Mouse (Mus musculus): ENCODE measurements at regions not wholly inside any gene's neighbourhood (a gene's known extent, or its start where the extent isn't known, plus 50 kb on each side); places are given as distances from the start of the nearest gene placed in this dataset.

DNA sequence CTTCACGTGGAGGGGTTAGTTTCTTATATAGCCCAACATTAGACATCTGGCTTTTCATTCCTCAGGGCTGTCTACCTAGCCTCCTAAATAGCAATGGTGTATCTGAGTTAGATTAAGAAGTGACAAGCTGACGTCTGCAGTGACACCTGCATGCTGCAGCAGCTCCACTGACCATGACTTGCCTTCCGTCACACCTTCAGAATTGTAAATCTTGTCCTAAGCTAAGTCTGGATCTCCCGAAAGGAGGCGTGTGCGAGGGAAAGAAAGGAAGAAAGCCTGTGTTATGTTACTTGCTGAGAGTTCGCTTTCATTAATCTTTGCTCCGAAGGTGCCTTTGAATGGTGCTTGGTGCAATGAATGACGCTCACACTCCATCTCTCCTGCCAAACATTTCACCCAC is 151.4 kb upstream of the Spats2l start:
- no peaks in the 10 kb centered on the region for H3K27me3 ChIP-seq (ENCODE audit: control insufficient read depth, insufficient read depth, low read length)
- ATAC-seq (replicated peaks; ENCODE audit: insufficient number of reproducible peaks, low FRiP score, low TSS enrichment, low read depth) (no peak), DNase-seq (ENCODE audit: low spot score) (no peak)
- H3K36me3 ChIP-seq (replicated peaks; ENCODE audit: control insufficient read depth, insufficient read depth, low read depth, low read length), result no peaks in the 10 kb centered on the region
- 84% methylated on average over 9 of the region's 9 CpGs for WGBS
- no peak overlapping the region for H3K9ac ChIP-seq (replicated peaks; ENCODE audit: low read length)
- H3K27ac ChIP-seq (replicated peaks; ENCODE audit: low read depth, low read length), result no peak overlapping the region
- H3K4me1 ChIP-seq (ENCODE audit: control insufficient read depth, insufficient read depth, low read length), result no peaks in the 10 kb centered on the region
- no peak overlapping the region for H3K4me3 ChIP-seq (ENCODE audit: low read depth, low read length)
- no peaks in the 10 kb centered on the region for H3K9me3 ChIP-seq (replicated peaks; ENCODE audit: control insufficient read depth, low read length)
- H3K4me2 ChIP-seq (ENCODE audit: low read depth, low read length), result no peak overlapping the region

DNA sequence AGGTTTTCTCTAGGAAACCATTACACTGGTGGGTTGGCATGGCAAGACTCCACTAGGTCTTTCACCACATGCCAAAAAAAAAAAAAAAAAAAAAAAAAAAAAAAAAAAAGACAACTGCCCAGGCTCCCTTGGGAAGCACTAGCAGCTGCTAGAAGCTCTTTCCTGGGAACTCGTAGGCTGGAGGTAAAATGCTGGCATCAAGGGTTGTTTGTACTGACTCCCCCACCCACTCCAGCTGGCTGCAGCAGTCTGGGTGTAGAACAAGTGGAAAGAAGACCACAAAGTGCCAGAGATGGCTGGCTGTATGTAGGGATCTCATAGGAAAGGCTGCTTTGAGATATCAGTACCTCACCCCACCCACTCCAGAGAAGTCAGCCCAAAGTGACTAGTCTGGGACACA is 140.0 kb upstream of the Spats2l start:
- H3K27ac ChIP-seq (replicated peaks; ENCODE audit: low read depth, low read length), result no peak overlapping the region
- H3K4me3 ChIP-seq (ENCODE audit: low read depth, low read length), result no peak overlapping the region
- no peak for ATAC-seq (replicated peaks; ENCODE audit: insufficient number of reproducible peaks, low FRiP score, low TSS enrichment, low read depth)
- DNase-seq (ENCODE audit: low spot score), result no peak
- H3K36me3 ChIP-seq (replicated peaks; ENCODE audit: control insufficient read depth, insufficient read depth, low read depth, low read length), result no peaks in the 10 kb centered on the region
- H3K4me2 ChIP-seq (ENCODE audit: low read depth, low read length), result no peak overlapping the region
- no peaks in the 10 kb centered on the region for H3K4me1 ChIP-seq (ENCODE audit: control insufficient read depth, insufficient read depth, low read length)
- 67% methylated on average over 1 of the region's 1 CpGs for WGBS
- no peaks in the 10 kb centered on the region for H3K9me3 ChIP-seq (replicated peaks; ENCODE audit: control insufficient read depth, low read length)
- no peaks in the 10 kb centered on the region for H3K27me3 ChIP-seq (ENCODE audit: control insufficient read depth, insufficient read depth, low read length)
- H3K9ac ChIP-seq (replicated peaks; ENCODE audit: low read length), result no peak overlapping the region

DNA sequence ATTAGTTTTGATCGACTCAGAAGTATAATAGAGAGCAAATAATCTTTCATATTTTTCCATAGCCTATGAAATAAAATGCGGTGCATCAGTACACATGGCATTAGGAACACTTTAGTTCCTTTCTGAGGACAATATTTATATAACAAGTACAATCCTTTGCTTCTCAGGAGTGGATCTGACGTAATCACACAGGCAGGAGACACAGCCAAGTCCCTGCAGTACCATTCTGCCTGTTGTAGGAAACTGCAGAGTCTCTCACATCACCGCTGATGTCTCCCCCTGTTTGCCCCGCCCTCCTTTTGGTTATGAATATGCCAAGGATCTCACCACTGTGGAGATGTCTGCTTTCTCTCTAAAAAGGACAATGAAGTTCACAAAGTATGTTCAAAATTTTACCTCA is 131.8 kb upstream of the Spats2l start:
- Histone ChIP-seq H3K27me3 (ENCODE audit: control insufficient read depth, insufficient read depth, low read length) (no peaks in the 10 kb centered on the region), H3K4me1 (ENCODE audit: control insufficient read depth, insufficient read depth, low read length) (no peaks in the 10 kb centered on the region), H3K36me3 (replicated peaks; ENCODE audit: control insufficient read depth, insufficient read depth, low read depth, low read length) (no peaks in the 10 kb centered on the region), H3K27ac (replicated peaks; ENCODE audit: low read depth, low read length) (no peak overlapping the region), H3K4me3 (ENCODE audit: low read depth, low read length) (no peak overlapping the region), H3K4me2 (ENCODE audit: low read depth, low read length) (no peak overlapping the region), H3K9me3 (replicated peaks; ENCODE audit: control insufficient read depth, low read length) (no peaks in the 10 kb centered on the region), H3K9ac (replicated peaks; ENCODE audit: low read length) (no peak overlapping the region)
- no peak for ATAC-seq (replicated peaks; ENCODE audit: insufficient number of reproducible peaks, low FRiP score, low TSS enrichment, low read depth)
- 84% methylated on average over 5 of the region's 5 CpGs for WGBS
- DNase-seq (ENCODE audit: low spot score), result no peak

DNA sequence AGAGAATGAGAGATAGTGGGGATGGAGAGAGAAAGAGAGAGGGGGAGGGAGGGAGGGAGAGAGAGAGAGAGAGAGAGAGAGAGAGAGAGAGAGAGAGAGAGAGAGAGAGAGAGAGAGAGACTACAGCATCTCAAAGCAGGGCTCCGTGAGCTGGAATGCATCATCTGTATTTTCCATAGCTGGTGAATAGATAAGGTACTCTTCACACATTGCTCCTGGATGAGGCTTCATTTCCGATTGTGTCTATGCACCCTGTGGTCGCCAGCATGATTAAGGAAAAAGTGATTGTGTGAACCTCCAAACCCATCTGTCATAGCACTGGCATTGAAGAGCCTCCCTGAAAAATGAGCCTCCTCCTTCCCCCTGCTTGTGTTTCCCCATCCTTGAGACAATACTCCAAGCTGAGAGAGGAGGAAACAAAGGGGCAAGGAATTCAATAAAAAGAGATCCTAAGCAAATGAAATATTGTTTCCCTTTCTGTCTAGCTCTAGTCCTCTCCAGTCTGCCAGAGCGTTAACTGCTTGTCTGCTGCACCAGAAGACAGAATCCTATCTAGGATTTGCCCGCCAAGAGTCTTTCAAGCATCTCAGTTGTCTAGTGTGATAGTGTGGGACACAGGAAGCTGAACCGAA is 130.4 kb upstream of the Spats2l start:
- no peak for ATAC-seq (replicated peaks; ENCODE audit: insufficient number of reproducible peaks, low FRiP score, low TSS enrichment, low read depth)
- H3K27ac ChIP-seq (replicated peaks; ENCODE audit: low read depth, low read length), result no peak overlapping the region
- DNase-seq (ENCODE audit: low spot score), result no peak
- H3K9me3 ChIP-seq (replicated peaks; ENCODE audit: control insufficient read depth, low read length), result no peaks in the 10 kb centered on the region
- no peaks in the 10 kb centered on the region for H3K27me3 ChIP-seq (ENCODE audit: control insufficient read depth, insufficient read depth, low read length)
- 69% methylated on average over 6 of the region's 6 CpGs for WGBS
- H3K9ac ChIP-seq (replicated peaks; ENCODE audit: low read length), result no peak overlapping the region
- H3K4me3 ChIP-seq (ENCODE audit: low read depth, low read length), result no peak overlapping the region
- no peaks in the 10 kb centered on the region for H3K4me1 ChIP-seq (ENCODE audit: control insufficient read depth, insufficient read depth, low read length)
- no peaks in the 10 kb centered on the region for H3K36me3 ChIP-seq (replicated peaks; ENCODE audit: control insufficient read depth, insufficient read depth, low read depth, low read length)
- H3K4me2 ChIP-seq (ENCODE audit: low read depth, low read length), result no peak overlapping the region

DNA sequence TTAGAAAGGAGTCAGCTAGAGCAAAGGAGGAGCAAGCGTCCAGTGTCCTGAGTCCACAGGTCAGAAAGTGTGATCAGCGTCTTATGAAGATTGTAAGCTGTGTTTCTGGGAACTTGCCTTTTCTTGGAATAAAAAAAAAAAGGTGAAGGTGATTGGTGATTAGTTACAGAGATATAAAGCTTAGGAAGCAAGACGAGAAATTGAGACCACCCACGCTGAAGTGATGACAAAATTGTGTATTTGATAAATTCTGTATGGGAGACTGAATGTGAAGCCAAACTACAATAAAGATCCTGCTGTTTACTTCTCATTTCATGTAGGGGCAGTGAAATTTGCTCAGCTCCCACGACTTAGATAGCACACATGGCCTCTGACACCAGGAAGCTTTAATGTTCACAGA is 109.0 kb upstream of the Spats2l start:
- ATAC-seq (replicated peaks; ENCODE audit: insufficient number of reproducible peaks, low FRiP score, low TSS enrichment, low read depth) (no peak), DNase-seq (ENCODE audit: low spot score) (no peak)
- no peaks in the 10 kb centered on the region for H3K4me1 ChIP-seq (ENCODE audit: control insufficient read depth, insufficient read depth, low read length)
- no peak overlapping the region for H3K4me3 ChIP-seq (ENCODE audit: low read depth, low read length)
- H3K4me2 ChIP-seq (ENCODE audit: low read depth, low read length), result no peak overlapping the region
- no peaks in the 10 kb centered on the region for H3K27me3 ChIP-seq (ENCODE audit: control insufficient read depth, insufficient read depth, low read length)
- 65% methylated on average over 5 of the region's 5 CpGs for WGBS
- H3K9ac ChIP-seq (replicated peaks; ENCODE audit: low read length), result no peak overlapping the region
- no peak overlapping the region for H3K27ac ChIP-seq (replicated peaks; ENCODE audit: low read depth, low read length)
- H3K9me3 ChIP-seq (replicated peaks; ENCODE audit: control insufficient read depth, low read length), result no peaks in the 10 kb centered on the region
- H3K36me3 ChIP-seq (replicated peaks; ENCODE audit: control insufficient read depth, insufficient read depth, low read depth, low read length), result no peaks in the 10 kb centered on the region

DNA sequence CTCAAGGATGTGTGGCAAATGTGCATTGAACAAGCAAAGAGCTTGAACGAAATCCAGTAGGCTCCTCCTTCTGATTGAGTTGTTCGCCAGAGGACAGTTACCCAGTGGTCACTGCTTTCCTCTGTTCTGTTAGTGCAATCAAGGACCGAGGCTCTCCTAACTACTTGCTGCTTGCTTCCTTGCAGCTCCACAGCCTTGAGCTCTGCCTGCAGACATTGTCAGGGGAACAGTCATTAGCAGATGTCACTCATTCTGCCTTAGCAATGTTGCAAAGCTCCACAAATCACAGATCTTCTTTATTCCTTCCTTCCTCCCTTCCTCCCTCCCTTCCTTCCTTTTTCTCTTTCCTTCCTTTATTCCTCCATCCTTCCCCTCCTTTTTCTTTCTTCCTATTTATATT is 108.2 kb upstream of the Spats2l start:
- Histone ChIP-seq H3K9me3 (replicated peaks; ENCODE audit: control insufficient read depth, low read length) (no peaks in the 10 kb centered on the region), H3K27ac (replicated peaks; ENCODE audit: low read depth, low read length) (no peak overlapping the region), H3K4me2 (ENCODE audit: low read depth, low read length) (no peak overlapping the region), H3K27me3 (ENCODE audit: control insufficient read depth, insufficient read depth, low read length) (no peaks in the 10 kb centered on the region), H3K9ac (replicated peaks; ENCODE audit: low read length) (no peak overlapping the region), H3K36me3 (replicated peaks; ENCODE audit: control insufficient read depth, insufficient read depth, low read depth, low read length) (no peaks in the 10 kb centered on the region), H3K4me1 (ENCODE audit: control insufficient read depth, insufficient read depth, low read length) (no peaks in the 10 kb centered on the region), H3K4me3 (ENCODE audit: low read depth, low read length) (no peak overlapping the region)
- WGBS, result 61% methylated on average over 3 of the region's 3 CpGs
- ATAC-seq (replicated peaks; ENCODE audit: insufficient number of reproducible peaks, low FRiP score, low TSS enrichment, low read depth), result no peak
- DNase-seq (ENCODE audit: low spot score), result no peak

DNA sequence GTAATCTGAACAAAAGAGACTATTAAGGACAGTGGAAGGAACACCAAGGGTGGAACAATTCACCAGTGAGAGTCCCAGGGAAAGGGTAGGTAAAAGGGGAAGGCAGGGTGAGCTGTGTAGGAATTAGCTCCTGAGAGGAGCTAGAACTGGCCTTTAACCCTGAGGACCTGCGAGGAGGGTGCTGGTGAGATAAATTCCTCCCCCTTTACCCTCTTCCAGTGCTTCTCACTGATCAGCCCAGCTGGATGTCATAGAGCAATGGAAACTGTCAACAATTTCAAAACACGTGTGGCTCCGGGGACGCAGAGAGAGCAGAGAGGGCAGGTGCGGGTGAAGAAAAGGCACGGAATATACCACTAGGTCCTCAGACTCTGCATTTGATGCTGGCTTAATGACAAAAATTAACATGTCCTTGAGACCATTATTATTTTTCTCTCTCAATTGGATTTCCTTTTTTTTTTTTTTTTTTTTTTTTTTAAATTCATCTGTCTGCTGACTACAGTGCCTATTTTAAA is 107.7 kb upstream of the Spats2l start:
- no peaks in the 10 kb centered on the region for H3K4me1 ChIP-seq (ENCODE audit: control insufficient read depth, insufficient read depth, low read length)
- no peaks in the 10 kb centered on the region for H3K27me3 ChIP-seq (ENCODE audit: control insufficient read depth, insufficient read depth, low read length)
- WGBS, result 55% methylated on average over 6 of the region's 6 CpGs
- ATAC-seq (replicated peaks; ENCODE audit: insufficient number of reproducible peaks, low FRiP score, low TSS enrichment, low read depth), result no peak
- no peaks in the 10 kb centered on the region for H3K9me3 ChIP-seq (replicated peaks; ENCODE audit: control insufficient read depth, low read length)
- H3K27ac ChIP-seq (replicated peaks; ENCODE audit: low read depth, low read length), result no peak overlapping the region
- H3K4me3 ChIP-seq (ENCODE audit: low read depth, low read length), result no peak overlapping the region
- H3K4me2 ChIP-seq (ENCODE audit: low read depth, low read length), result no peak overlapping the region
- no peaks in the 10 kb centered on the region for H3K36me3 ChIP-seq (replicated peaks; ENCODE audit: control insufficient read depth, insufficient read depth, low read depth, low read length)
- H3K9ac ChIP-seq (replicated peaks; ENCODE audit: low read length), result no peak overlapping the region
- no peak for DNase-seq (ENCODE audit: low spot score)

DNA sequence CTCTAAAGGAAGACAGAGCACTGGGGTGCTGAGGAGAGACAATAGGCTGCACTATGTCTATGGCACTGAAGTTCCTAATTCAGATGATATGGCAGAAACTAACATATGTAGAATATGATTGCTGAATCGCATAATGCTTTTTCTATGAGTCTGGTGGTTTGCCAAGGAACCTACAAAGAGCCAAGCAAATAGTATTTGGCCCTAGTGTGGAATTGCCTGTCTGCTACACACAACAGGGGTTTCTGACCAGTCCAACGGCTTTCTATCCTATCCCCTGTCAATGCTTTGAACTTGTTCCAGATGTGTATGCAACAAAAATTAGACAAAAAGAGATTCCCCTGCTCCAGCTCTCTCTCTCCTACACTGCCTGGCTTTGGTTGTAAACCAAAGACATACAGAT is 100.5 kb upstream of the Spats2l start:
- Histone ChIP-seq H3K9ac (replicated peaks; ENCODE audit: low read length) (no peak overlapping the region), H3K4me1 (ENCODE audit: control insufficient read depth, insufficient read depth, low read length) (no peaks in the 10 kb centered on the region), H3K9me3 (replicated peaks; ENCODE audit: control insufficient read depth, low read length) (no peaks in the 10 kb centered on the region), H3K36me3 (replicated peaks; ENCODE audit: control insufficient read depth, insufficient read depth, low read depth, low read length) (no peaks in the 10 kb centered on the region), H3K27me3 (ENCODE audit: control insufficient read depth, insufficient read depth, low read length) (no peaks in the 10 kb centered on the region), H3K27ac (replicated peaks; ENCODE audit: low read depth, low read length) (0 out of 2 replicates have a peak overlapping the region, but pooled peaks have one; percentile 35), H3K4me2 (ENCODE audit: low read depth, low read length) (no peak overlapping the region), H3K4me3 (ENCODE audit: low read depth, low read length) (no peak overlapping the region)
- 57% methylated on average over 2 of the region's 2 CpGs for WGBS
- ATAC-seq (replicated peaks; ENCODE audit: insufficient number of reproducible peaks, low FRiP score, low TSS enrichment, low read depth), result no peak
- DNase-seq (ENCODE audit: low spot score), result peak; percentile 31

Measured in embryonic facial prominence, embryonic 11.5 days (tissue).